Mouse (Mus musculus) G1E-ER4 (cell line): Measurements from ENCODE around the gene Ripor2. TPM values are rescaled to one million over a fixed set of nuclear protein-coding genes. Genes with fewer than 3 reads are reported as not detected.

Source experiments
- GATA1 ChIP-seq: IDR thresholded peaks from one replicate; pipeline ENCODE4 v1.8.0; 2012; ENCODE audit warnings: low read length, inconsistent platforms
- polyA plus RNA-seq: library from polyadenylated mRNA; stranded (reverse); fragments of >175 nt; gene quantifications from 2 replicates; pipeline ENCODE4 v1.2.3, GENCODE M21; 2012

Ripor2 gene
- polyA plus RNA-seq, 1 experiment = not detected

- no peak for TF ChIP-seq GATA1
Measured at GRCm38 (mm10) chr13:24626698-24627436, 44.9 kb downstream of the Ripor2 start.

GRCm38 (mm10) chr13:24628192-24628591 is 46.2 kb downstream of the Ripor2 start:
- no peak for TF ChIP-seq GATA1

GRCm38 (mm10) chr13:24629073-24629621 is 47.2 kb downstream of the Ripor2 start:
- no peak for TF ChIP-seq GATA1

- no peak for TF ChIP-seq GATA1
Measured at GRCm38 (mm10) chr13:24630364-24630763, 48.4 kb downstream of the Ripor2 start.

- TF ChIP-seq GATA1 = no peak
Measured at GRCm38 (mm10) chr13:24632988-24633577, 51.1 kb downstream of the Ripor2 start.

- no peak for TF ChIP-seq GATA1
Measured at GRCm38 (mm10) chr13:24634346-24635120, 52.5 kb downstream of the Ripor2 start.

- TF ChIP-seq GATA1 = no peak
Measured at GRCm38 (mm10) chr13:24638371-24639214, 56.6 kb downstream of the Ripor2 start.

GRCm38 (mm10) chr13:24639215-24640165 is 57.5 kb downstream of the Ripor2 start:
- no peak for TF ChIP-seq GATA1

- TF ChIP-seq GATA1 = no peak
Measured at GRCm38 (mm10) chr13:24640166-24640560, 58.2 kb downstream of the Ripor2 start.

- TF ChIP-seq GATA1 = no peak
Measured at GRCm38 (mm10) chr13:24640836-24641385, 58.9 kb downstream of the Ripor2 start.

- no peak for TF ChIP-seq GATA1
Measured at GRCm38 (mm10) chr13:24641491-24642430, 59.8 kb downstream of the Ripor2 start.

- TF ChIP-seq GATA1 = no peak
Measured at GRCm38 (mm10) chr13:24645146-24645545, 63.2 kb downstream of the Ripor2 start.

GRCm38 (mm10) chr13:24646324-24646723 is 64.3 kb downstream of the Ripor2 start:
- no peak for TF ChIP-seq GATA1

- no peak for TF ChIP-seq GATA1
Measured at GRCm38 (mm10) chr13:24647444-24647843, 65.5 kb downstream of the Ripor2 start.
